Mouse (Mus musculus) hindbrain, embryonic 11.5 days (tissue): ENCODE measurements around the gene Btbd9. TPM values are rescaled to one million over a fixed set of nuclear protein-coding genes. Genes with fewer than 3 reads are reported as not detected.
"Not testable (repeated sequence)": the region's sequence is repeated elsewhere in the genome, so short reads cannot be mapped to it uniquely, and the experiment has no call there.

ENCODE experiments used
- ATAC-seq: fragments of 200-750 bp; cut with Nextera tagmentation; 2 replicates; pipeline ENCODE4 v1.8.0; 2017; ENCODE audit warnings: mild to moderate bottlenecking, moderate TSS enrichment, moderate library complexity; ENCODE audit not compliant: low FRiP score
- DNase-seq: peaks from one replicate; pipeline ENCODE4 v3.0.0-alpha.2; 2015; ENCODE audit warnings: low spot score
- H3K27ac ChIP-seq: fragments of 300-500 bp; sonication (generic); 2 replicates; pipeline ENCODE4 v1.5.1; 2014; ENCODE audit warnings: mild to moderate bottlenecking, low read depth, low read length
- H3K27me3 ChIP-seq: fragments of 300-500 bp; sonication (generic); 2 replicates; pipeline ENCODE4 v1.6.1; 2014; ENCODE audit warnings: mild to moderate bottlenecking, low read length, moderate library complexity, mixed read lengths; ENCODE audit not compliant: control insufficient read depth, insufficient read depth
- H3K36me3 ChIP-seq: fragments of 300-500 bp; sonication (generic); 2 replicates; pipeline ENCODE4 v1.6.1; 2014; ENCODE audit warnings: mild to moderate bottlenecking, low read length, moderate library complexity, mixed read lengths; ENCODE audit not compliant: control insufficient read depth, insufficient read depth
- H3K4me1 ChIP-seq: fragments of 300-500 bp; sonication (generic); replicated peaks from 2 replicates; pipeline ENCODE4 v1.6.1; 2014; ENCODE audit warnings: low read length, mixed read lengths; ENCODE audit not compliant: control insufficient read depth, insufficient read depth
- H3K4me2 ChIP-seq: fragments of 300-500 bp; sonication (generic); replicated peaks from 2 replicates; pipeline ENCODE4 v1.6.1; 2014; ENCODE audit warnings: mild to moderate bottlenecking, low read depth, low read length
- H3K4me3 ChIP-seq: fragments of 300-500 bp; sonication (generic); 2 replicates; pipeline ENCODE4 v1.5.1; 2014; ENCODE audit warnings: low read depth, low read length
- H3K9ac ChIP-seq: fragments of 300-500 bp; sonication (generic); 2 replicates; pipeline ENCODE4 v1.6.1; 2014; ENCODE audit warnings: low read depth, low read length
- H3K9me3 ChIP-seq: fragments of 300-500 bp; sonication (generic); 2 replicates; pipeline ENCODE4 v1.6.1; 2016; ENCODE audit warnings: low read length; ENCODE audit not compliant: control insufficient read depth
- WGBS: fragments of 180-500 bp; shearing (Covaris S2); extraction: QIAGEN DNeasy Blood & Tissue Kit; methylation state at CpG from one replicate; pipeline ENCODE4 v1.1.7; 2014; 5-methylcytosine and 5-hydroxymethylcytosine counted together
- polyA plus RNA-seq: library from polyadenylated mRNA; unstranded; fragments of >200 nt; fragmentation: Nextera tagmentation; extraction: Ambion mirVana; gene quantifications from 2 replicates; pipeline ENCODE4 v1.2.1, GENCODE M21; 2014

The Btbd9 gene
- polyA plus RNA-seq, 1 experiment from 2014 or later = 63.0 TPM

- Histone ChIP-seq H3K4me2 (no peak overlapping the region), H3K27me3 (no peaks in the 10 kb centered on the region), H3K9me3 (no peaks in the 10 kb centered on the region), H3K9ac (no peak overlapping the region), H3K36me3 (no peaks in the 10 kb centered on the region), H3K27ac (no peak overlapping the region), H3K4me1 (no peaks in the 10 kb centered on the region), H3K4me3 (no peak overlapping the region)
- no peak for DNase-seq
- WGBS = 78% methylated on average over 4 of the region's 4 CpGs
- ATAC-seq = no peak
Observed at GRCm38 (mm10) chr17:30530542-30530940, 45.7 kb downstream of the Btbd9 start.

DNA sequence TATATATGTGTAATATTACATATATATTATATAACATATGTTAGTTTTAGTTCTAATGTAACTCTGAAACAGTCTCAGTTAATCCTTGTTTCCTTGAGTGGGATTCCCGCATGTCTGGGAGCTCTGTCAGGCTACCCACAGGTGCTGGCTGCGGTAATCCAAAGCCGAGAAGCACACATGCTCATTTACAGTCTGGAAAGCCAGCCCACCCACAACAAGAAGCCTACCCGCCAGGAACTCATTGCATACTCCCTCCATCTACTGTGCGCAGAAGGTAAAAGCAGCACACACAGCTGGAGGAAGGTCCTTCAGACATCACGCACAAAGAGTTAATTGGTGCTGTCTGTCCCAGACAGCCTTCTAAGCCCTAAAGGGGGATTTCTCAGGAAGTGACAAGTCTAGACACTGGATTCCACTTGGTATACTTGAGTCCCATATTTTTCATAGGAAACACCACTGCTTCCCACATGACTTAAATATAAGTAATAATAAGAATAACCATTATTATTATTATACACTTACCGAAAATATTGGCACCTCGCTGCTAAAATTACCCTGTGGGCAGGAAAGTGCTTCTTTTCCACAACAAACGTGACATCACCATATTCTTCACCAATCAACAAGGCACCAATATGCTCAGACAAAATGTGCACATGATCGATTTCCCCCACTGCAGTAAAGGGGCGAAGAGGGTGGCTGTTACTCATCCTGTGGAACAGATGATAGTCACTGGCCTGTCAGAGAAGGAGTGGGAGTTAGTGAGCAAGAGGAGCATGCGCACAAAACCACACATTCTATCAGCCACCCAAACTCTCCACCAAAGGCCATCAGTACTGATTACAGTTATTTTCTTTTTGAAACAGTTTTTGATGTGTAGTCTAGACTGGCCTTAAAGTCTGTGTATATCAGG lies 46.4 kb downstream of the Btbd9 start:
- Histone ChIP-seq H3K27ac (no peak overlapping the region), H3K9me3 (no peaks in the 10 kb centered on the region), H3K4me2 (no peak overlapping the region), H3K4me1 (no peaks in the 10 kb centered on the region), H3K36me3 (no peaks in the 10 kb centered on the region), H3K4me3 (no peak overlapping the region), H3K27me3 (no peaks in the 10 kb centered on the region), H3K9ac (no peak overlapping the region)
- 82% methylated on average over 12 of the region's 12 CpGs for WGBS
- no peak for ATAC-seq
- DNase-seq = no peak

DNA sequence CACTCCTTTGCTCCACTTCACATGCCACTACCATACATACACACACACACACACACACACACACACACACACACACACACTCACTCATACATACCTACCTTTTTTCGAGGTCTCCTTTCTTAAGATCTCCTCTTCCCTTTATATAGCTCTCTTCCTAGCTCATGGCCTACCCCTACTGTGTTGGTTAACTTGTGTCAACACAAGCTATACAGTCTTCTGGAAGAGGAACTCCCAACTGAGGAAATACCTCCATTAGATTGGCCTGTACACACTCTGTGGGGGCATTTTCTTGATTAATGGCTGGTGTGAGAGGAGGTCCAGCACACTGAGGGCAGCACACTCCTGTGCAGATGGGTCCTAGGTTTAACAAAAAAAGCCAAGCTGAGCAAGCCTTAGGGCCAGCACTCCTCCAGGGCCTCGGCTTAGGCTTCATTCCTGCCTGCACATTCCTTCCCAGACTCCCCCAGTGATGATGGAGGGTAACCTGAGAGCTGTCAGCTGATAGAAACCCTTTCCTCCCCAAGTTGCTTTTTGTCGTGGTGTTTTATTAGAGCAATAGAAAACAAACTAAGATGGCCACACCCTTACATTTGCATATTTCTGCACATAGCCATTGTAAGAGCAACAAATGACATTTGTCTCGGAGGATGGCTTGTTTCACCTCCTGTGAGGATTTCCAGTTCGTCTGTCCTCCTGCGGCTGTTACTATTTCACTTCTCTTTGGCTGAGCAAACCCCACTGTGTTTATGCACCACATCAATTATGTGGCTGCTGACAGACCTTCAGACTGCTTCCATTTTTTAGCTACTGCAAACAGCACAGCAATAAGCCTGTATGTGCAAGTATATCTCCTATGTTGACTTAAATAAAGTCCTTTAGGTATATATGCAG lies 50.6 kb downstream of the Btbd9 start:
- Histone ChIP-seq H3K4me2 (no peak overlapping the region), H3K4me1 (no peaks in the 10 kb centered on the region), H3K27ac (no peak overlapping the region), H3K36me3 (no peaks in the 10 kb centered on the region), H3K27me3 (no peaks in the 10 kb centered on the region), H3K4me3 (no peak overlapping the region), H3K9ac (no peak overlapping the region), H3K9me3 (no peaks in the 10 kb centered on the region)
- 49% methylated on average over 6 of the region's 6 CpGs for WGBS
- ATAC-seq (no peak), DNase-seq (no peak)

GRCm38 (mm10) chr17:30524451-30524850 lies 51.8 kb downstream of the Btbd9 start:
- ATAC-seq (no peak), DNase-seq (no peak)
- 84% methylated on average over 7 of the region's 7 CpGs for WGBS
- Histone ChIP-seq H3K36me3 (no peaks in the 10 kb centered on the region), H3K9me3 (no peaks in the 10 kb centered on the region), H3K9ac (no peak overlapping the region), H3K4me2 (no peak overlapping the region), H3K27me3 (no peaks in the 10 kb centered on the region), H3K27ac (no peak overlapping the region), H3K4me3 (no peak overlapping the region), H3K4me1 (no peaks in the 10 kb centered on the region)

DNA sequence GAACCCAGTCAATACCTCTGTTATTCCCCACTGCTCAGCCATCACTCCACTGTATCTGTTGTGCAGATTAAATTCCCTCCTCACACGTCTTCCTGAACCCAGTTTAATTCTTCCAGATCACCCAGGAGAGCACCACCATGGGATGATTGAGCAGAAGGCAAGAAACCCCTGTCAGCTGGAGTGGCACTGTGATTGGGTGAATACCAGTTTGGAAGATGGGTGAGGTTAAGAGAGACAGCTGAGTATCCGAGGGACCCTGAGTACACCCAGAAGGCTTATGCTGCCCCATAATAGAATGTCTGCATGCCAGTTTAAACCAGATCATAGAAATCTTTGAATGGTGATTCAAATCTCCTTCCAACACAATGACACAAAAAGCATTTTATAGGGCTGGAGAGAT lies 52.5 kb downstream of the Btbd9 start:
- no peaks in the 10 kb centered on the region for H3K4me1 ChIP-seq
- no peak overlapping the region for H3K27ac ChIP-seq
- DNase-seq = no peak
- ATAC-seq = no peak
- no peak overlapping the region for H3K4me2 ChIP-seq
- no peaks in the 10 kb centered on the region for H3K27me3 ChIP-seq
- no peak overlapping the region for H3K4me3 ChIP-seq
- H3K9ac ChIP-seq = no peak overlapping the region
- H3K36me3 ChIP-seq = no peaks in the 10 kb centered on the region
- WGBS = 89% methylated on average over 2 of the region's 2 CpGs
- no peaks in the 10 kb centered on the region for H3K9me3 ChIP-seq

- no peak overlapping the region for H3K9ac ChIP-seq
- H3K27ac ChIP-seq = no peak overlapping the region
- no peaks in the 10 kb centered on the region for H3K27me3 ChIP-seq
- H3K36me3 ChIP-seq = no peaks in the 10 kb centered on the region
- ATAC-seq (no peak), DNase-seq (no peak)
- no peaks in the 10 kb centered on the region for H3K9me3 ChIP-seq
- H3K4me1 ChIP-seq = no peaks in the 10 kb centered on the region
- H3K4me3 ChIP-seq = no peak overlapping the region
- no peak overlapping the region for H3K4me2 ChIP-seq
- 95% methylated on average over 9 of the region's 9 CpGs for WGBS
Observed at GRCm38 (mm10) chr17:30522406-30523078, 53.7 kb downstream of the Btbd9 start.

GRCm38 (mm10) chr17:30519172-30519512 lies 57.1 kb downstream of the Btbd9 start:
- H3K9ac ChIP-seq, H3K27me3 ChIP-seq, H3K4me3 ChIP-seq, H3K4me1 ChIP-seq, H3K4me2 ChIP-seq, ATAC-seq, H3K36me3 ChIP-seq, DNase-seq, H3K9me3 ChIP-seq, H3K27ac ChIP-seq: not testable (repeated sequence)
- WGBS = 79% methylated on average over 2 of the region's 2 CpGs

- H3K4me1 ChIP-seq = no peaks in the 10 kb centered on the region
- H3K9me3 ChIP-seq = no peaks in the 10 kb centered on the region
- no peak for DNase-seq
- no peak overlapping the region for H3K9ac ChIP-seq
- no peak overlapping the region for H3K4me2 ChIP-seq
- WGBS = 89% methylated on average over 8 of the region's 8 CpGs
- ATAC-seq = no peak
- no peaks in the 10 kb centered on the region for H3K27me3 ChIP-seq
- H3K36me3 ChIP-seq = no peaks in the 10 kb centered on the region
- no peak overlapping the region for H3K27ac ChIP-seq
- H3K4me3 ChIP-seq = no peak overlapping the region
Observed at GRCm38 (mm10) chr17:30518431-30519171, 57.7 kb downstream of the Btbd9 start.
